Mouse (Mus musculus): ENCODE data around the gene Lrrc38. TPM values are rescaled to one million over a fixed set of nuclear protein-coding genes. Genes with fewer than 3 reads are reported as not detected.
"Not testable (repeated sequence)": the region's sequence is repeated elsewhere in the genome, so short reads cannot be mapped to it uniquely, and the experiment has no call there.

The Lrrc38 gene
- polyA plus RNA-seq, 1 experiment = not detected

GRCm38 (mm10) chr4:143336096-143336495 lies 13.5 kb upstream of the Lrrc38 start:
- Histone ChIP-seq H3K27me3 (ENCODE audit: control insufficient read depth, insufficient read depth, insufficient read length) (no peaks in the 10 kb centered on the region), H3ac (ENCODE audit: control insufficient read depth, insufficient read length, low read depth) (no peak overlapping the region), H3K79me3 (ENCODE audit: low read depth) (no peaks in the 10 kb centered on the region), H3K36me3 (ENCODE audit: control insufficient read depth, insufficient read depth) (no peaks in the 10 kb centered on the region), H3K4me3 (ENCODE audit: insufficient read depth, poor library complexity, severe bottlenecking) (no peak overlapping the region), H3K79me2 (ENCODE audit: control insufficient read depth, insufficient read depth) (no peaks in the 10 kb centered on the region)
- no peak for TF ChIP-seq CTCF (IDR thresholded peaks at IDR 0.05; ENCODE audit: control insufficient read depth, insufficient read depth, insufficient read length)
- TF ChIP-seq FOSL1 (IDR thresholded peaks at IDR 0.05; ENCODE audit: insufficient read depth, low read length, poor library complexity, severe bottlenecking) = no peak
- TF ChIP-seq CEBPB (IDR thresholded peaks at IDR 0.05; ENCODE audit: low read depth) = no peak
- TF ChIP-seq USF1 (IDR thresholded peaks at IDR 0.05; ENCODE audit: low read depth) = no peak
- no peak for TF ChIP-seq MYOG (IDR thresholded peaks at IDR 0.05; ENCODE audit: control insufficient read depth, extremely low read depth, insufficient read length)
- TF ChIP-seq MYOD1 (IDR thresholded peaks at IDR 0.05; ENCODE audit: control insufficient read depth, insufficient read length, low read depth) = no peak
- no peak for TF ChIP-seq MAX (IDR thresholded peaks at IDR 0.05)

- Histone ChIP-seq H3K79me3 (ENCODE audit: low read depth) (no peaks in the 10 kb centered on the region), H3ac (ENCODE audit: control insufficient read depth, insufficient read length, low read depth) (no peak overlapping the region), H3K4me3 (ENCODE audit: insufficient read depth, poor library complexity, severe bottlenecking) (no peak overlapping the region), H3K36me3 (ENCODE audit: control insufficient read depth, insufficient read depth) (no peaks in the 10 kb centered on the region), H3K27me3 (ENCODE audit: control insufficient read depth, insufficient read depth, insufficient read length) (no peaks in the 10 kb centered on the region), H3K79me2 (ENCODE audit: control insufficient read depth, insufficient read depth) (no peaks in the 10 kb centered on the region)
- TF ChIP-seq MYOD1 (IDR thresholded peaks at IDR 0.05; ENCODE audit: control insufficient read depth, insufficient read length, low read depth) (no peak), FOSL1 (IDR thresholded peaks at IDR 0.05; ENCODE audit: insufficient read depth, low read length, poor library complexity, severe bottlenecking) (no peak), CTCF (IDR thresholded peaks at IDR 0.05; ENCODE audit: control insufficient read depth, insufficient read depth, insufficient read length) (no peak), USF1 (IDR thresholded peaks at IDR 0.05; ENCODE audit: low read depth) (no peak), MYOG (IDR thresholded peaks at IDR 0.05; ENCODE audit: control insufficient read depth, extremely low read depth, insufficient read length) (no peak), MAX (IDR thresholded peaks at IDR 0.05) (no peak), CEBPB (IDR thresholded peaks at IDR 0.05; ENCODE audit: low read depth) (no peak)
Observed at GRCm38 (mm10) chr4:143339808-143340207, 9.7 kb upstream of the Lrrc38 start.

GRCm38 (mm10) chr4:143341470-143341869 lies 8.1 kb upstream of the Lrrc38 start:
- no peak overlapping the region for H3ac ChIP-seq (ENCODE audit: control insufficient read depth, insufficient read length, low read depth)
- H3K79me3 ChIP-seq (ENCODE audit: low read depth) = no peaks in the 10 kb centered on the region
- no peaks in the 10 kb centered on the region for H3K36me3 ChIP-seq (ENCODE audit: control insufficient read depth, insufficient read depth)
- no peaks in the 10 kb centered on the region for H3K27me3 ChIP-seq (ENCODE audit: control insufficient read depth, insufficient read depth, insufficient read length)
- no peak overlapping the region for H3K4me3 ChIP-seq (ENCODE audit: insufficient read depth, poor library complexity, severe bottlenecking)
- no peaks in the 10 kb centered on the region for H3K79me2 ChIP-seq (ENCODE audit: control insufficient read depth, insufficient read depth)
- no peak for TF ChIP-seq MAX (IDR thresholded peaks at IDR 0.05)
- TF ChIP-seq CTCF (IDR thresholded peaks at IDR 0.05; ENCODE audit: control insufficient read depth, insufficient read depth, insufficient read length) = no peak
- no peak for TF ChIP-seq MYOG (IDR thresholded peaks at IDR 0.05; ENCODE audit: control insufficient read depth, extremely low read depth, insufficient read length)
- TF ChIP-seq MYOD1 (IDR thresholded peaks at IDR 0.05; ENCODE audit: control insufficient read depth, insufficient read length, low read depth) = no peak
- TF ChIP-seq CEBPB (IDR thresholded peaks at IDR 0.05; ENCODE audit: low read depth) = no peak
- no peak for TF ChIP-seq USF1 (IDR thresholded peaks at IDR 0.05; ENCODE audit: low read depth)
- no peak for TF ChIP-seq FOSL1 (IDR thresholded peaks at IDR 0.05; ENCODE audit: insufficient read depth, low read length, poor library complexity, severe bottlenecking)

GRCm38 (mm10) chr4:143345491-143345890 lies 4.1 kb upstream of the Lrrc38 start:
- not testable (repeated sequence) for H3K4me3 ChIP-seq (ENCODE audit: insufficient read depth, poor library complexity, severe bottlenecking); H3ac ChIP-seq (ENCODE audit: control insufficient read depth, insufficient read length, low read depth); H3K79me3 ChIP-seq (ENCODE audit: low read depth); H3K79me2 ChIP-seq (ENCODE audit: control insufficient read depth, insufficient read depth); H3K36me3 ChIP-seq (ENCODE audit: control insufficient read depth, insufficient read depth)
- peaks cover 22% of the 10 kb centered on the region for H3K27me3 ChIP-seq (ENCODE audit: control insufficient read depth, insufficient read depth, insufficient read length)

- H3K27me3 ChIP-seq (ENCODE audit: control insufficient read depth, insufficient read depth, insufficient read length) = peaks cover 31% of the 10 kb centered on the region
- no peak for TF ChIP-seq CTCF (IDR thresholded peaks at IDR 0.05; ENCODE audit: control insufficient read depth, insufficient read depth, insufficient read length)
- TF ChIP-seq MYOG (IDR thresholded peaks at IDR 0.05; ENCODE audit: control insufficient read depth, extremely low read depth, insufficient read length) = no peak
- no peak for TF ChIP-seq USF1 (IDR thresholded peaks at IDR 0.05; ENCODE audit: low read depth)
- TF ChIP-seq MYOD1 (IDR thresholded peaks at IDR 0.05; ENCODE audit: control insufficient read depth, insufficient read length, low read depth) = no peak
- TF ChIP-seq FOSL1 (IDR thresholded peaks at IDR 0.05; ENCODE audit: insufficient read depth, low read length, poor library complexity, severe bottlenecking) = no peak
- TF ChIP-seq CEBPB (IDR thresholded peaks at IDR 0.05; ENCODE audit: low read depth) = no peak
- no peak for TF ChIP-seq MAX (IDR thresholded peaks at IDR 0.05)
- H3K79me2 ChIP-seq (ENCODE audit: control insufficient read depth, insufficient read depth) = no peaks in the 10 kb centered on the region
- no peak overlapping the region for H3ac ChIP-seq (ENCODE audit: control insufficient read depth, insufficient read length, low read depth)
- H3K36me3 ChIP-seq (ENCODE audit: control insufficient read depth, insufficient read depth) = no peaks in the 10 kb centered on the region
- H3K79me3 ChIP-seq (ENCODE audit: low read depth) = no peaks in the 10 kb centered on the region
- H3K4me3 ChIP-seq (ENCODE audit: insufficient read depth, poor library complexity, severe bottlenecking) = no peak overlapping the region
Observed at GRCm38 (mm10) chr4:143348678-143349077, 879 bp upstream of the Lrrc38 start.
